Mouse (Mus musculus): Measurements from ENCODE around the gene Prss53. TPM values are rescaled to one million over a fixed set of nuclear protein-coding genes. Genes with fewer than 3 reads are reported as not detected.

Prss53 gene
- polyA plus RNA-seq, 1 experiment from 2014 or later = 1.1 TPM

DNA sequence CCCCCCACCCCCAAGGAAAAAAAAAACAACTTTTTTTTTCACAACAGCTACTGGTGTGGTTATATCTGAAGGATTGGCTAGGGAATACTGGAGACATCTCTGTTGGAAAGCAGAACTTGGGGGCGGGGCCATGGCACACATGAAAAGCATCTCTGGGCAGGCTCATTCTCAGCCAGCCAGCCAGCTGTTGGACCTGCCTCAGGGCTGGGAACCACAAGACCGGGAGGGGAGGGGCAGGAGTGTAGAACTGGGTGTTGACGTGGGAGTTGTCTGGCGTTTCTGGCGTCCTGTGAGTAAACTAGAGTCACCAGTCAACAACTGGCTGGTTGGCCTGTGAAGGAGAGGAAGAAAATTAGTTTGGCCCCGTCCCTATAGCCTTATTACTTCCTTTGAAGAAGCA, 4.8 kb downstream of the Prss53 start:
- DNase-seq (ENCODE audit: low spot score) = no peak
- WGBS = 78% methylated on average over 6 of the region's 6 CpGs
- Histone ChIP-seq H3K4me1 (replicated peaks) (peaks cover 25% of the 10 kb centered on the region), H3K9me3 (no peaks in the 10 kb centered on the region), H3K36me3 (peaks cover 100% of the 10 kb centered on the region), H3K4me3 (no peak overlapping the region), H3K27ac (no peak overlapping the region), H3K27me3 (ENCODE audit: insufficient read depth, poor library complexity, severe bottlenecking) (no peaks in the 10 kb centered on the region)

DNA sequence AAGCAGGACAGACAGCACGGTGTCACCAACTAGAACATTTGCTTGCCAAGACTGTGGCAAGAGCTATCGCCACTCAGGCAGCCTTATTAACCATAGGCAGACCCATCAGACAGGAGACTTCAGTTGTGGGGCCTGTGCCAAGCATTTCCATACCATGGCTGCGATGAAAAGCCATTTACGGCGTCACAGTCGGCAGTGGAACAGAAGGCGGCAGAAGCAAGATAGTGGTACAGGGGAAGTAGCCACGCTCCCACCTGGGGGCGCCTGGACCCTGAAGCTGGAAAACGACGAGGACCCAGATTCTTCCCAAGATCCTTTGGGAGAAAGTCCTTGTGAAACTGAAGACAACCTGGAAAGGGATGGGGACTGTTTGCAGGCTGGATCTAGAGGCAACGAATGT, 10.3 kb downstream of the Prss53 start:
- no peaks in the 10 kb centered on the region for H3K9me3 ChIP-seq
- WGBS = 91% methylated on average over 12 of the region's 12 CpGs

DNA sequence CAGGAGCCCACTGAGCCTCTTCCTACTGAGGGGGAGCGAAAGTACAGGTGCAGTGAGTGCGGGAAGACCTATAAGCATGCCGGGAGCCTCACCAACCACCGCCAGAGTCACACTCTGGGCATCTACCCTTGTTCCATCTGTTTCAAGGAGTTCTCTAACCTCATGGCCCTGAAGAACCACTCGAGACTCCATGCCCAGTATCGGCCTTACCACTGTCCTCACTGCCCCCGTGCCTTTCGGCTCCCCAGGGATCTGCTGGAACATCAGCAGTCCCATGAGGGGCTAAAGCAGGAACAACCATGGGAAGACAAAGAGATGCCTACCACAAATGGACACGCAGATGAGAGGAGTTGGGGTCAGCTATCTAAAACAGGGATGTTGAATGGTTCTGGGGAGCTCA, 11.5 kb downstream of the Prss53 start:
- WGBS = 95% methylated on average over 9 of the region's 9 CpGs
- Histone ChIP-seq H3K4me3 (no peak overlapping the region), H3K27ac (no peak overlapping the region), H3K27me3 (ENCODE audit: insufficient read depth, poor library complexity, severe bottlenecking) (no peaks in the 10 kb centered on the region), H3K9me3 (no peaks in the 10 kb centered on the region), H3K4me1 (replicated peaks) (peaks cover 32% of the 10 kb centered on the region), H3K36me3 (peaks cover 67% of the 10 kb centered on the region)
- no peak for DNase-seq (ENCODE audit: low spot score)

More for the DNA sequence above, 10.3 kb downstream of the Prss53 start:
- Histone ChIP-seq H3K27ac (no peak overlapping the region), H3K36me3 (peaks cover 78% of the 10 kb centered on the region), H3K4me1 (replicated peaks) (peaks cover 35% of the 10 kb centered on the region), H3K27me3 (ENCODE audit: insufficient read depth, poor library complexity, severe bottlenecking) (no peaks in the 10 kb centered on the region), H3K4me3 (no peak overlapping the region)
- DNase-seq (ENCODE audit: low spot score) = no peak

DNA sequence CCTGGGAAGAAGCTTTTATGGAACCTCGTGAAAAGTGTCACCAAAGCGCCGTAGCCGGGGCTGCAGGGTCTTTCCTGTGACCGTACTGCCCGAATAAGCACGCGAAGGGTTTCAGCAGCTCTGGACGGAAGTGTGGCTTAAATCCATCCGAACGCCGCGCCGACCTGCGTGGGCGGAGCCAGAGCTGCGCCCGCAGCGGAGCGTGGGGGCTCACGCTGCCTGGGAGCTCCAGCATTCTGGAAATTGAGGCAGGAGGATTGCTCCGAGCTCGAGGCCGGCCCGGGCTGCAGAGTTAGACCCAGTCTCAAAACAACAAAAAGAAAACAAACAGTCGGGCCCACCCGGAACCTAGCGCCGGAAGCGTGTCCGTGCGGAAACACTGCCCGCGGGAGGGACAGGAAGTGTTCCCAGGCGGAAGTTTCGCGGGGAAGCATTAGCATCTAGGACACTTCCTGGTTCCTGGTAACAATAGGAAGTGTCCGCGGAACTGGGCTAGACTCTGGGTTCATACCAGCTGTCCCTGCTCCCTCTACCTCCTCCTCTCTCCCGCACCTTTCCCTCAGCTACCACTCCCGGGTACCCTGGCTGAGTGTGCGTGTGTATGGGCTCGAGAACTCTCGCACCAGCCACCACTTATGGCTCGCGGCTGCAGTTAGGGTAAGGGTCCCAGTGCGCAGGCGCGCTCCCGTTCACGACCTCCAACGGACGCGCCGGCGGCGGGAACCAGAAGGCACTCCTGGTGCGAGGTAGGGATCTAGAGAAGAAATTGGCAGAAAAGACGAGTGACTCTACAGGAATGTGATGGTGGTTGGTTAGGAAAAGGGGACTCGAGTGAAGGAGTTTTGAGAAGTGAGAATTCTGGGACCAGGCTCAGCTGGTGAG, 14.1 kb downstream of the Prss53 start, which contains the start of gene Zfp668:
TSS of gene Zfp668 (minus strand) at position 362 of the 882 bp plus-strand sequence.
- DNase-seq (ENCODE audit: low spot score) = peak; percentile 93

DNA sequence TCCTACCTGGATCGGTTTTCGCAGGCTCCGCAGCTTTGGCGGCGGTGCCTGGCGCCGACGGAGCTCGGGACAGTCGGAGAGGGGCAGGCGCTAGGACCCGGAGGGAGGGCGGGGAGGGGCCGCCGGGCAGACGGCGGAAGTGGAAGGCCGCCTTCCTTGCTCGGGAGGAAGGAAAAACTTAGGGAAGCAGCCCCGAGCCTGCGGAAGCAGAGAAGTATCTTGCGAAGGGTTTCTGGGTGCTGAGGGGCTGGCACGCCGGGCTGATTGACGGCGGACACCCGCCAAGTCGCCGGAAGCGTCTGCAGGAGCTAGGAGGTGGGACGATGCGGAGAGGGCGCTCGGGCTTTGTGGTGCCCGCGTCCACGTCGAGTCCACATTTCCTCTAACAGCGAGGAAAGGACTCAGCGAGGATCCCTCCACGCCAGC, 14.7 kb downstream of the Prss53 start, which contains the start of gene Zfp646:
TSS of gene Zfp646 (plus strand) at position 181 of the 426 bp plus-strand sequence.
- Histone ChIP-seq H3K4me3 (peak within 1 kb of the TSS; percentile 85), H3K4me1 (replicated peaks) (peaks cover 30% of the 10 kb centered on the region), H3K36me3 (peaks cover 65% of the 10 kb centered on the region), H3K27ac (peak within 1 kb of the TSS; percentile 98), H3K27me3 (ENCODE audit: insufficient read depth, poor library complexity, severe bottlenecking) (no peaks in the 10 kb centered on the region), H3K9me3 (no peaks in the 10 kb centered on the region)
- DNase-seq (ENCODE audit: low spot score) = peak; percentile 93
- under 1% methylated on average over 41 of the region's 41 CpGs for WGBS

More for the DNA sequence above, 14.1 kb downstream of the Prss53 start, which contains the start of gene Zfp668:
- H3K27me3 ChIP-seq (ENCODE audit: insufficient read depth, poor library complexity, severe bottlenecking) = no peaks in the 10 kb centered on the region
- H3K4me3 ChIP-seq = peak within 1 kb of the TSS; percentile 85
- WGBS = under 1% methylated on average over 60 of the region's 60 CpGs
- peaks cover 65% of the 10 kb centered on the region for H3K36me3 ChIP-seq
- H3K4me1 ChIP-seq (replicated peaks) = peaks cover 30% of the 10 kb centered on the region
- H3K9me3 ChIP-seq = no peaks in the 10 kb centered on the region
- peak within 1 kb of the TSS; percentile 98 for H3K27ac ChIP-seq

DNA sequence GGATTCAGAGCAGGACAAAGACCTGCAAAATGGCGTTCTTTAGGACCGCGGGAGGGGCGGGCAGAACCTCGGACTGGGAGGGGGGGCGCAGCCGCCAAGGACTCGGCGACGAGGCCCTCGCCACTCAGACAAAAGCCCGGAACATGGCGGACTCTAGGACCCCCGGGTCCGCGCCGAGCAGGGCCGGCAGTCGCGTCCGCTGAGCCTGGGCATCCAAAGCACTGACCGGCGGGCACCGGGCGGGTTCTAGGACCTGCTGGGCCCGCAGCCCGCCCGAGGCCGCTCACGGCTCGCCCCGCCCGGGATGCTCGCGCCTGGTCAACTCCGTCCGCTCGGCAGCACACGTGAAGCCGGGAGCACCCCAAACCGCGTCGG, 15.2 kb downstream of the Prss53 start:
- H3K4me1 ChIP-seq (replicated peaks) = peaks cover 30% of the 10 kb centered on the region
- peak overlapping the region; percentile 85 for H3K4me3 ChIP-seq
- DNase-seq (ENCODE audit: low spot score) = peak; percentile 99
- H3K9me3 ChIP-seq = no peaks in the 10 kb centered on the region
- peaks cover 65% of the 10 kb centered on the region for H3K36me3 ChIP-seq
- WGBS = under 1% methylated on average over 40 of the region's 43 CpGs
- no peaks in the 10 kb centered on the region for H3K27me3 ChIP-seq (ENCODE audit: insufficient read depth, poor library complexity, severe bottlenecking)
- H3K27ac ChIP-seq = peak overlapping the region; percentile 98

DNA sequence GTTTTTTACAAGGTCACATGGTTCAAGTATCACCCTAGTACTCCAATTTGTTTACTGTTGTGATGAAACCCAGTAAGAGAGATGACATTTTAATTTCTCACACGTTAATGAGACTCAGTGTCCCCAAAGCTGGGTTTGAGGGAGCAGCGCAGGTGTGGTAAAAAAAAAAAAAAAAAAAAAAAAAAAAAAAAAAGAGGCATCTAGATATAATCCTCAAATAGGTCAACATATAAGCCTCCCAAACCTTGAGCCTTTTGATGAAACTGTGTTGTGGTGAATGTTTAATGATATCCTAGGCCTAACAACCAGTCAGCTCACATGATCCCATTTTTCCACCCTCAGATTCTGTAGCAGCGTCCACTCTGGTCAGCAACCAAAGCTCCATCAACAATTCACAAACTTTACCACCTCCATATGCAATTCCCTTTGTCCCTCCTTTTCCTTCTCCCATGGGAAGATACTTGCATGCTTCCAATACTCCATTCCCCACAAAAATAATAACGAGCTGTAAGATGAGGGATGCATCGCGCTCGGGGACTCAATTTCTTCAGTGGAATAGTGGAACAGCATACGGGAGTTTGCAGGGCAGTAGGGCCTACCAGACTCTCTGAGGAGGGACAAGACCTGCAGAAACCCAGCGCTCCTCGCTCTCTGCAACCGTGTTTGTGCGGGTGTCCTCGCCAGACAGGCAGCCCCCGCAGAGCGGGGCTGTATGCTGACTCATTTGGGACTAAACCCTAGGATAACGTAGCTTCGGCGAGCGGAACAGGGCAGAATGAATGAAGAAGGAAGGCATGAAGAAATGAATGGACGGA, 15.8 kb downstream of the Prss53 start:
- Histone ChIP-seq H3K36me3 (peaks cover 65% of the 10 kb centered on the region), H3K27ac (peak overlapping the region; percentile 98), H3K9me3 (no peaks in the 10 kb centered on the region), H3K27me3 (ENCODE audit: insufficient read depth, poor library complexity, severe bottlenecking) (no peaks in the 10 kb centered on the region), H3K4me3 (peak overlapping the region; percentile 85), H3K4me1 (replicated peaks) (peaks cover 30% of the 10 kb centered on the region)
- 6% methylated on average over 20 of the region's 20 CpGs for WGBS
- DNase-seq (ENCODE audit: low spot score) = no peak

DNA sequence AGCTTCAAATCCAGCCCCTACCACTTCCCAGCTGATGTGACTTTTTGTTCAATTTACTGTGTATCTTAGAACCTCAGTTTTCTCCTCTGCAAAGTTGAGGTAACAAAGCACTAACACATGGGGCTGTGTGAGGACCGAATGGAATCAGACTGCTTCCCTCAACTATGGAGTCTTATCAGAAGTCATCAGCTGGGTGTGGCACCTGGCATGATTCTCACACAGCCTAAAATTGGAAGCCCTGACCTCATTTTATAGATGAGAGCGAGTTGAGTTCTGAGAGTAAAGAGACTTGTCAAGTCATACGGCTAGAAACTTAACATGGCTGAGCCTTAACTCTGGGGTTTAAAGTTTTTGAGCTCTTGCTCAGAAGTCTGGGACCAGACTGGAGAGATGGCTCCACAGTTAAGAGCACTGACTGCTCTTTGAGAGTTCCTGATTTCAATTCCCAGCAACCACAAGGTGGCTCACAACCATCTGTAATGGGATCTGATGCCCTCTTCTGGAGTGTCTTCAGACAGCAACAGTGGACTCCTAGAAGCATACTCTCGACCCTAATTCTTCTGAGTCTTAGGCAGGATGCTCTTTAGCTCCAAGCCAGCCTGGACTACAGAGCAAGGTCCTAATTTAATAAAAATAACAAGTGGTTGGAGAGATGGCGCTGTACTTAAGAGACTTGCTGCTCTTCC, 20.5 kb downstream of the Prss53 start:
- H3K4me1 ChIP-seq (replicated peaks) = peaks cover 17% of the 10 kb centered on the region
- peaks cover 88% of the 10 kb centered on the region for H3K36me3 ChIP-seq
- H3K27me3 ChIP-seq (ENCODE audit: insufficient read depth, poor library complexity, severe bottlenecking) = no peaks in the 10 kb centered on the region
- H3K9me3 ChIP-seq = no peaks in the 10 kb centered on the region
- 82% methylated on average over 5 of the region's 5 CpGs for WGBS
- DNase-seq (ENCODE audit: low spot score) = no peak
- no peak overlapping the region for H3K4me3 ChIP-seq
- no peak overlapping the region for H3K27ac ChIP-seq

DNA sequence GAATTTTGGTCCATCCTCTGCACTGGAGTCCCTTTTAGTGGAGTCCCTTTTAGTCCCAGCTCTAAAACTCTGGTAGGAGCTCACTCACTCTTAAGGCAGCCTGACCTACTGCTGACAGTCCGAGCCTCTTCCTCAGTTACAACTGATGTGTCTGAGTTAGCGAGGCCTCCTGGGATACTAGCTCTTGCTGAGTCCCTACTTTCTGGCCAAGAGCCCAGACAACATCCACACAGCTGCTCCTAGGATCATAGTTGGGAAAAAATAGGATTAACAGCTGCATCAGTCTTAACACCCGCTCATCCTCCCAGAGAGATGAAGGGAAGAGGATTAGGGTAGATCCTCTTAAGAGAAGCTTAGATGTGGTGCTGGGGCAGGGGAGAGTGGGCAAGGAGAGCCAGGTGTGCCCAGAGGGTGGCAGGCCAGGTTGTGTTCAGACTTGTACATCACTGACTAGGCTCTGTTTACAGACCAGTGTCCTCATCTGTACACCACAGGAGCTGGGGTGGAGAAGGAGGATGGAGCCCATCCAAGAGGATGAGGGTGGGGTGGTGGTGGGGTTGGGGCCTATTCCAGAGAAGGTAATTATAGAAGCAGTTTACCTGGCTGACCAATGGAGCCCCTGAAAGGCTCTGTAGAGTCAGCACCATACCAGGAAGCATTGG, 21.5 kb downstream of the Prss53 start:
- Histone ChIP-seq H3K27ac (no peak overlapping the region), H3K36me3 (peaks cover 98% of the 10 kb centered on the region), H3K9me3 (no peaks in the 10 kb centered on the region), H3K27me3 (ENCODE audit: insufficient read depth, poor library complexity, severe bottlenecking) (no peaks in the 10 kb centered on the region), H3K4me3 (no peak overlapping the region), H3K4me1 (replicated peaks) (peaks cover 13% of the 10 kb centered on the region)
- DNase-seq (ENCODE audit: low spot score) = no peak
- 93% methylated on average over 3 of the region's 3 CpGs for WGBS

DNA sequence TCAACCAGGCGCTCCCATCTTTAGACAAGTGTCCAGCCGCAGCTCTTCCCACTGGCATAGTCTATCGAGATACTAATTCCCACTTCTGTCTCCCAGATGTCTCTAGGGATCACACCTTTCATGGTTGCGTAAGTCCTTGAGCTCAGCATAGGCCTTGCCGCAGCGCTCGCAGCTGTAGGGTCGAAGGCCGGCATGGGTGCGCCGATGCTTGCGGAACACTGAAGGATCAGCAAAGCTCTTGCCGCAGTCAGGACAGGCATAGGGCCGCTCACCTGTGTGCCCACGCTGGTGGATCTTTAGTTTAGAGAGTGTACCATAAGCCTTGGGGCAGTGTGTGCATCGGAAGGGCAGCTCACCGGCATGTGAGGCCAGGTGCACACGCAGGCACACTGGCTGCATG, 23.1 kb downstream of the Prss53 start:
- Histone ChIP-seq H3K4me1 (replicated peaks) (no peaks in the 10 kb centered on the region), H3K9me3 (no peaks in the 10 kb centered on the region), H3K27me3 (ENCODE audit: insufficient read depth, poor library complexity, severe bottlenecking) (no peaks in the 10 kb centered on the region), H3K4me3 (no peak overlapping the region), H3K27ac (no peak overlapping the region), H3K36me3 (peaks cover 89% of the 10 kb centered on the region)
- WGBS = 98% methylated on average over 18 of the region's 18 CpGs
- DNase-seq (ENCODE audit: low spot score) = no peak

DNA sequence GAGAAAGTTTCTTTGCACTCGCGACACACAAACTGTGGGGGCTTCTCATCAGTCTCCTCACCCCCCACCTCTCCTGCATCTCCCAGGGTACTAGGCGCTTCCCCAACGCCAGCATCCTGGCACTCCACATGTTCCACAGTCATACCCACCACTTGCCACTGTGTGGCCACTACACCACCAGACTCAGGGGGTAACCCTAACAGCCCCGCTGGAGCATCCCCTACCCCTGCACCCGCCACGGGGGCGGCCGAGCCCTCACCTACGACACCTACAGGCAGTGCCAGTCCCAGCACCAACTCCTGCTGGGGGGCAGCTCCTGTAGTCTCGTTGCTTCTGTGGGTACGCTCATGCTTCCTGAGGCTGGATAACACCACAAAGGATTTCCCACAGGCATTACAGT, 24.3 kb downstream of the Prss53 start:
- Histone ChIP-seq H3K36me3 (peaks cover 84% of the 10 kb centered on the region), H3K4me3 (no peak overlapping the region), H3K9me3 (no peaks in the 10 kb centered on the region), H3K27ac (no peak overlapping the region), H3K27me3 (ENCODE audit: insufficient read depth, poor library complexity, severe bottlenecking) (no peaks in the 10 kb centered on the region), H3K4me1 (replicated peaks) (no peaks in the 10 kb centered on the region)
- DNase-seq (ENCODE audit: low spot score) = no peak
- WGBS = 93% methylated on average over 12 of the region's 12 CpGs

DNA sequence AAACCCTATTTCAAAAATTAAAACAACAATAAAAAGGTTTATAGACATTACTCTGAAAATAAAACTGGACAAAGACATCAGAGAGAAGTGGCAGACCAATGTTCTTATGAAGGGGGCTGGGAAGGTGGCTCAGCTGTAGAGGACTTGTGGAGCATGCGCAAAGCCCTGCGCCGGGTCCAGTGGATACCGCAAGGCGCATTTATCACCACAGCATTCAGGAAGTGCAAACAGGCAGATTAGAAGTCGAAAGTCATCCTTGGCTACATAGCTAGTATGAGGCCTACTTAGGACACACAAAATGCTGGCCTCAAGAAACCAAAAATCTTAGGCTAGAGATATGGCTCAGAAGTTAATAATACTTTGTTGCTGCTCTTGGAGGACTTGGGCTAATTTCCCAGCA, 32.5 kb downstream of the Prss53 start:
- 95% methylated on average over 6 of the region's 6 CpGs for whole genome bisulfite sequencing
- H3K4me3 ChIP-seq = no peak overlapping the region
- no peak for DNase-seq (ENCODE audit: low spot score)
- H3K36me3 ChIP-seq = peaks cover 8% of the 10 kb centered on the region; the same call in 1 of the 2 replicates
- H3K9me3 ChIP-seq = no peaks in the 10 kb centered on the region
- no peaks in the 10 kb centered on the region for H3K27me3 ChIP-seq (ENCODE audit: insufficient read depth, poor library complexity, severe bottlenecking)
- H3K27ac ChIP-seq = no peak overlapping the region
- H3K4me1 ChIP-seq (replicated peaks) = no peaks in the 10 kb centered on the region
